Mouse (Mus musculus): ENCODE measurements at regions not wholly inside any gene's neighbourhood (a gene's known extent, or its start where the extent isn't known, plus 50 kb on each side); places are given as distances from the start of the nearest gene placed in this dataset.

GRCm38 (mm10) chr10:43794587-43794986 is 107.0 kb downstream of the Qrsl1 start:
- no peak for TF ChIP-seq CTCF (IDR thresholded peaks at IDR 0.05; ENCODE audit: low read depth)
- TF ChIP-seq EP300 (IDR thresholded peaks at IDR 0.05; ENCODE audit: low read depth), result no peak
